8 mouse cellular contexts compared by ENCODE assay signal in genomic region chr5:113907786-113908567, GRCm38 (mm10). TPM values are rescaled to one million over a fixed set of nuclear protein-coding genes. Genes with fewer than 3 reads are reported as not detected.
DNase-seq lines count a peak whose midpoint lies in the region; ATAC-seq and TF ChIP-seq lines count a peak whose summit lies in the region.

No protein-coding gene starts in this region.

- no peaks in the 10 kb centered on the region for H3K27me3 ChIP-seq in limb, embryonic 12.5 days
- no peaks in the 10 kb centered on the region for H3K27me3 ChIP-seq in midbrain, embryonic 12.5 days

- H3K9me3 ChIP-seq in limb, embryonic 12.5 days = no peaks in the 10 kb centered on the region
- no peaks in the 10 kb centered on the region for H3K9me3 ChIP-seq in midbrain, embryonic 12.5 days

- H3K4me3 ChIP-seq in left cerebral cortex, adult 2 months = peak overlapping the region; percentile 72
- H3K4me3 ChIP-seq in limb, embryonic 12.5 days (replicated peaks) = peak overlapping the region; percentile 97
- H3K4me3 ChIP-seq in midbrain, embryonic 12.5 days = peak overlapping the region; percentile 98

- peak; percentile 70 for ATAC-seq in limb, embryonic 12.5 days (ENCODE audit: insufficient number of reproducible peaks, insufficient read depth, low FRiP score, low TSS enrichment, low read depth)
- peak; percentile 43 for ATAC-seq in midbrain, embryonic 12.5 days (ENCODE audit: low FRiP score, low read depth)

- peak; percentile 45 to 49 for DNase-seq in left cerebral cortex, adult 2 months (ENCODE audit: extremely low spot score in 1 of 2, low spot score in 2 of 2)
- DNase-seq in left cerebral cortex, adult 11 months (ENCODE audit: low spot score) = no peak
- DNase-seq in cerebellum, postnatal 36 days = peak; percentile 61 to 66
- peak; percentile 67 for DNase-seq in gastrocnemius, postnatal 14 days
- peak; percentile 80 for DNase-seq in induced T-regulatory cell, adult 2 months (ENCODE audit: low read depth)
- peak; percentile 62 to 82 for DNase-seq in spleen, postnatal 10 days (ENCODE audit: low spot score in 2 of 2)

- TF ChIP-seq CTCF in left cerebral cortex, adult 2 months (IDR thresholded peaks at IDR 0.05) = no peak; the same call in none of the 2 replicates

- intact Hi-C loops in left cerebral cortex, adult 2 months (cut with DNase I) = loop anchor here (2.0 to 5.0 kb wide), 3 partner anchors 44 to 659 kb away; partner anchors contain the start of gene Fam222a
- intact Hi-C loops in gastrocnemius, postnatal 14 days (cut with DNase I; ENCODE audit: low total_unique reads) = loop anchor here (5.0 kb wide), 1 partner anchor 36 kb away; no protein-coding TSS in a partner anchor

- no peaks in the 10 kb centered on the region for H3K36me3 ChIP-seq in limb, embryonic 12.5 days
- no peaks in the 10 kb centered on the region for H3K36me3 ChIP-seq in midbrain, embryonic 12.5 days

- WGBS in limb, embryonic 12.5 days = under 1% methylated on average over 69 of the region's 69 CpGs
- under 1% methylated on average over 66 of the region's 69 CpGs for WGBS in midbrain, embryonic 12.5 days

- peak overlapping the region; percentile 90 for H3K27ac ChIP-seq in left cerebral cortex, adult 2 months
- H3K27ac ChIP-seq in limb, embryonic 12.5 days = peak overlapping the region; percentile 92
- peak overlapping the region; percentile 99 for H3K27ac ChIP-seq in midbrain, embryonic 12.5 days (replicated peaks)

- H3K4me2 ChIP-seq in limb, embryonic 12.5 days = peak overlapping the region; percentile 85
- H3K4me2 ChIP-seq in midbrain, embryonic 12.5 days (replicated peaks) = peak overlapping the region; percentile 72

- peak overlapping the region; percentile 90 for H3K9ac ChIP-seq in limb, embryonic 12.5 days (replicated peaks)
- H3K9ac ChIP-seq in midbrain, embryonic 12.5 days (replicated peaks) = peak overlapping the region; percentile 94

- peaks cover 20% of the 10 kb centered on the region for H3K4me1 ChIP-seq in limb, embryonic 12.5 days (replicated peaks)
- H3K4me1 ChIP-seq in midbrain, embryonic 12.5 days = peaks cover 48% of the 10 kb centered on the region

RNA-seq across cellular contexts. Expression of gene Coro1c, which starts 0.6 kb away (rescaled TPM):
- 10 to 100 TPM; 77.9 to 84.3 TPM for total RNA-seq in left cerebral cortex, adult 2 months (2021)
- total RNA-seq in gastrocnemius, postnatal 14 days (2021) = 10 to 100 TPM; 24.0 to 28.7 TPM
- polyA plus RNA-seq in limb, embryonic 12.5 days (2016; fragmentation: Nextera tagmentation; extraction: Ambion mirVana) = 91.1 and 99.4 TPM in 2 replicates
- polyA plus RNA-seq in midbrain, embryonic 12.5 days (2016; fragmentation: Nextera tagmentation; extraction: Ambion mirVana) = 227 and 244 TPM in 2 replicates
